Mouse (Mus musculus): Measurements from ENCODE around the gene Hexdc. TPM values are rescaled to one million over a fixed set of nuclear protein-coding genes. Genes with fewer than 3 reads are reported as not detected.
A peak's percentile ranks its signal among the peaks of the same experiment; 100 is the strongest.

The Hexdc gene
- polyA plus RNA-seq, 1 experiment, result 11.0 TPM

GRCm38 (mm10) chr11:121260211-121260906 lies 56.1 kb downstream of the Hexdc start:
- Histone ChIP-seq H3K27ac (ENCODE audit: insufficient read depth, low read length) (peak overlapping the region; percentile 47), H3K4me3 (ENCODE audit: extremely low read depth, insufficient read depth, insufficient read length) (peak overlapping the region; percentile 81), H3K27me3 (ENCODE audit: control insufficient read depth, insufficient read depth, low read length) (no peaks in the 10 kb centered on the region), H3K4me1 (ENCODE audit: control insufficient read depth, insufficient read depth, insufficient read length) (peaks cover 7% of the 10 kb centered on the region; the same call in 1 of the 2 replicates), H3K36me3 (ENCODE audit: control insufficient read depth, insufficient read depth, low read length) (no peaks in the 10 kb centered on the region; the same call in 1 of the 2 replicates)
- 2% methylated on average over 59 of the region's 60 CpGs for WGBS
- DNase-seq (ENCODE audit: low read depth in 1 of 2, low spot score in 2 of 2), result peak in 1 of 2 experiments; percentile 26
- TF ChIP-seq POLR2A (IDR thresholded peaks at IDR 0.05; ENCODE audit: low read depth, low read length) (no peak), CTCF (IDR thresholded peaks at IDR 0.05; ENCODE audit: extremely low read depth, insufficient read depth, insufficient read length, insufficient replicate concordance) (no peak)

- Histone ChIP-seq H3K4me1 (ENCODE audit: control insufficient read depth, insufficient read depth, insufficient read length) (peaks cover 7% of the 10 kb centered on the region; the same call in 1 of the 2 replicates), H3K27ac (ENCODE audit: insufficient read depth, low read length) (no peak overlapping the region), H3K27me3 (ENCODE audit: control insufficient read depth, insufficient read depth, low read length) (no peaks in the 10 kb centered on the region), H3K4me3 (ENCODE audit: extremely low read depth, insufficient read depth, insufficient read length) (peak overlapping the region; percentile 81; the same call in 1 of the 2 replicates), H3K36me3 (ENCODE audit: control insufficient read depth, insufficient read depth, low read length) (no peaks in the 10 kb centered on the region; the same call in 1 of the 2 replicates)
- TF ChIP-seq CTCF (IDR thresholded peaks at IDR 0.05; ENCODE audit: extremely low read depth, insufficient read depth, insufficient read length, insufficient replicate concordance), result no peak
- WGBS, result 39% methylated on average over 2 of the region's 2 CpGs
- no peak for DNase-seq (ENCODE audit: low read depth in 1 of 2, low spot score in 2 of 2)
Measured at GRCm38 (mm10) chr11:121261074-121261473, 56.8 kb downstream of the Hexdc start.

Other genes starting within 250 kb of the Hexdc start
- gene Csnk1d, start 213.1 kb upstream of the Hexdc start, polyA plus RNA-seq (2012; rRNA removed), result 48.6 and 49.2 TPM in 2 replicates
- 63.0 and 79.5 TPM in 2 replicates for gene Cd7, start 165.0 kb upstream of the Hexdc start, polyA plus RNA-seq (2012; rRNA removed)
- not detected in 2 replicates for gene Sectm1b, start 140.9 kb upstream of the Hexdc start, polyA plus RNA-seq (2012; rRNA removed)
- gene Sectm1a, start 123.2 kb upstream of the Hexdc start, polyA plus RNA-seq (2012; rRNA removed), result 5.0 and 8.9 TPM in 2 replicates
- gene Tex19.2, start 85.8 kb upstream of the Hexdc start, polyA plus RNA-seq (2012; rRNA removed), result not detected in 2 replicates
- not detected in 2 replicates for gene Tex19.1, start 58.3 kb upstream of the Hexdc start, polyA plus RNA-seq (2012; rRNA removed)
- gene Uts2r, start 44.2 kb upstream of the Hexdc start, polyA plus RNA-seq (2012; rRNA removed), result not detected in 2 replicates
- gene Ogfod3, start 278 bp downstream of the Hexdc start, polyA plus RNA-seq (2012; rRNA removed), result 5.9 TPM in 2 replicates
- gene Cybc1, start 24.9 kb downstream of the Hexdc start, polyA plus RNA-seq (2012; rRNA removed), result 63.3 and 67.2 TPM in 2 replicates
- 36.8 and 42.0 TPM in 2 replicates for gene Narf, start 32.8 kb downstream of the Hexdc start, polyA plus RNA-seq (2012; rRNA removed)
- 29.8 and 40.3 TPM in 2 replicates for gene Foxk2, start 55.6 kb downstream of the Hexdc start, polyA plus RNA-seq (2012; rRNA removed)
- 21.6 and 23.2 TPM in 2 replicates for gene Wdr45b, start 150.0 kb downstream of the Hexdc start, polyA plus RNA-seq (2012; rRNA removed)
- 0.67 and 0.83 TPM in 2 replicates for gene Rab40b, start 183.8 kb downstream of the Hexdc start, polyA plus RNA-seq (2012; rRNA removed)
- 6.5 and 7.4 TPM in 2 replicates for gene Fn3krp, start 217.0 kb downstream of the Hexdc start, polyA plus RNA-seq (2012; rRNA removed)
- gene Fn3k, start 230.5 kb downstream of the Hexdc start, polyA plus RNA-seq (2012; rRNA removed), result 5.9 and 7.4 TPM in 2 replicates
- 38.0 and 44.7 TPM in 2 replicates for gene Tbcd, start 247.5 kb downstream of the Hexdc start, polyA plus RNA-seq (2012; rRNA removed)

Measured in spleen, adult 2 months (tissue).